Mouse (Mus musculus) intestine, embryonic 15.5 days (tissue): ENCODE measurements around the gene Atf7ip. TPM values are rescaled to one million over a fixed set of nuclear protein-coding genes. Genes with fewer than 3 reads are reported as not detected.

Experiments
- ATAC-seq: fragments of 200-750 bp; cut with Nextera tagmentation; 2 replicates; pipeline ENCODE4 v1.8.0; 2017; ENCODE audit warnings: moderate TSS enrichment, moderate library complexity
- H3K27ac ChIP-seq: fragments of 300-500 bp; sonication (generic); 2 replicates; pipeline ENCODE4 v1.5.1; 2015; ENCODE audit warnings: mild to moderate bottlenecking, inconsistent platforms
- H3K27me3 ChIP-seq: fragments of 300-500 bp; sonication (generic); replicated peaks from 2 replicates; pipeline ENCODE4 v1.6.1; 2015; ENCODE audit warnings: inconsistent platforms
- H3K36me3 ChIP-seq: fragments of 300-500 bp; sonication (generic); 2 replicates; pipeline ENCODE4 v1.6.1; 2015; ENCODE audit warnings: inconsistent platforms
- H3K4me1 ChIP-seq: fragments of 300-500 bp; sonication (generic); replicated peaks from 2 replicates; pipeline ENCODE4 v1.6.1; 2015; ENCODE audit warnings: inconsistent platforms
- H3K4me2 ChIP-seq: fragments of 300-500 bp; sonication (generic); replicated peaks from 2 replicates; pipeline ENCODE4 v1.6.1; 2015; ENCODE audit warnings: mild to moderate bottlenecking, inconsistent platforms
- H3K4me3 ChIP-seq: fragments of 300-500 bp; sonication (generic); replicated peaks from 2 replicates; pipeline ENCODE4 v1.5.1; 2015; ENCODE audit warnings: inconsistent platforms
- H3K9ac ChIP-seq: fragments of 300-500 bp; sonication (generic); 2 replicates; pipeline ENCODE4 v1.6.1; 2015; ENCODE audit warnings: inconsistent platforms
- H3K9me3 ChIP-seq: fragments of 300-500 bp; sonication (generic); 2 replicates; pipeline ENCODE4 v1.6.1; 2016; ENCODE audit warnings: inconsistent platforms
- WGBS: fragments of 180-500 bp; shearing (Covaris S2); methylation state at CpG from one replicate; pipeline ENCODE4 v1.1.7; 2015; 5-methylcytosine and 5-hydroxymethylcytosine counted together
- polyA plus RNA-seq: library from polyadenylated mRNA; unstranded; fragments of >200 nt; fragmentation: Nextera tagmentation; extraction: Ambion mirVana; gene quantifications from 2 replicates; pipeline ENCODE4 v1.2.1, GENCODE M21; 2015

Atf7ip gene
- polyA plus RNA-seq, 1 experiment from 2014 or later = 24.1 TPM

DNA sequence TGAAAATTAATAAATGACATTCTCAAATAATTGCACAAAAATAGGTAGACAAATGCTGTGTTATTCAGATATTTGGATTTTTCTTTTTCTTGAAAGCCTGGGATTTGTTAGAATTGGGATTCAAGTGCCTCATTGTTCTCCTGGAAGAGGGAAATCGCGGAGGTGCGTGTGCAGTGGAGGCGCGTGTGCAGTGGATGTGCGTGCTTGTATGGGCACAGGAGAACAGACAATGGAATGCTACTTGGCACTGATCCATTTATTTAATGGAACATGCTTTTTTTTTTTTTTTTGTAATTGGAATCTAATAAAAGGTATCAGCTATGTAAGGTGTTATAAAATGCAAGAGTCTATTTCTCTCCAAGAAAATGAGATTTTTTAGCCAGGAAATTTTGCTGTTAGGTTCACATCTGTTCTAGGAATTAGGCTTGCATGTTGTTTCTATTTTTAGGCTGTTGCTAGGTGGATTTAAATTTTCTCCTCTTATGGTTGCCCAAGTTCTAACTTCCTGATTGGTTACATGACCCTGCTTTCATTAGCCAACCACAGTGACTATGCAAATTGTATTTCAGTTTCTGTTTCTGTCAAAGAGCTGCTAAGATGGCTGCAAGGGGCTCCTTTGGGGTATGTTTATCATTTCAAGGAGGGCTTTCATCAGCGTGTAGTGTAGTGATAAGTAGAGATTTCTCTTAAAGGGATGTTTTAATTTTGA is 44.8 kb downstream of the Atf7ip start:
- no peak overlapping the region for H3K4me2 ChIP-seq
- no peak overlapping the region for H3K9ac ChIP-seq
- no peaks in the 10 kb centered on the region for H3K36me3 ChIP-seq
- no peak overlapping the region for H3K4me3 ChIP-seq
- 67% methylated on average over 7 of the region's 7 CpGs for WGBS
- H3K9me3 ChIP-seq = no peaks in the 10 kb centered on the region
- ATAC-seq = 0 out of 2 replicates have a peak, but pooled peaks have one; percentile 10
- no peak overlapping the region for H3K27ac ChIP-seq
- H3K4me1 ChIP-seq = 0 out of 2 replicates have a peak, but pooled peaks cover 4% of the 10 kb centered on the region
- H3K27me3 ChIP-seq = no peaks in the 10 kb centered on the region

DNA sequence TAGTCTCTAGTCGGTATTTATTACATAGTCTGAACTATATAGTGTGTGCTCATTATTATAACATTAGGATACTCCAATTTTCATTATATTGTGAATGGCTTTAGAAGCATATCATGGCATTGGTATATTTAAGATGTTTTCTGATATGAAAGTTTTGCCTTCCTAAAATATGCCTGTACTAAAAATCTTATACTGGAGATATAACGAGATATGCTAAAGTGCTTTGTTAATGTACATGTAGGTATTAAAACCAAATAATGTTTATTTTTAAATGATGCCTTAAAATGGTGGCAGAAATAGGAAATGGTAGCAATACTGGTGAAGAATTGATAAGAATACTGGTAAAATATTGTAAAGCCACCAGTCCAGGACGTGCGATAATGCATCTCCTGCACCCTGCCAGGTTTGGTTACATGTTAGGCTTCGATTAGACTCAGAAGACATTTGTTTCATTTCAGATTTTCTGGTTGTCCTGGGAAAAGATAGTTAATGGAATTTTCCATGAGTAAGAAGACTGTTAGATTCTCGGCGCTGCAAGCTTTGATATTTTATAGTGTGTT is 45.7 kb downstream of the Atf7ip start:
- H3K36me3 ChIP-seq = no peaks in the 10 kb centered on the region
- WGBS = 83% methylated on average over 7 of the region's 7 CpGs
- H3K9ac ChIP-seq = no peak overlapping the region
- H3K4me1 ChIP-seq = 0 out of 2 replicates have a peak, but pooled peaks cover 4% of the 10 kb centered on the region
- no peak overlapping the region for H3K4me3 ChIP-seq
- H3K4me2 ChIP-seq = no peak overlapping the region
- H3K27me3 ChIP-seq = no peaks in the 10 kb centered on the region
- no peak for ATAC-seq
- no peaks in the 10 kb centered on the region for H3K9me3 ChIP-seq
- no peak overlapping the region for H3K27ac ChIP-seq

DNA sequence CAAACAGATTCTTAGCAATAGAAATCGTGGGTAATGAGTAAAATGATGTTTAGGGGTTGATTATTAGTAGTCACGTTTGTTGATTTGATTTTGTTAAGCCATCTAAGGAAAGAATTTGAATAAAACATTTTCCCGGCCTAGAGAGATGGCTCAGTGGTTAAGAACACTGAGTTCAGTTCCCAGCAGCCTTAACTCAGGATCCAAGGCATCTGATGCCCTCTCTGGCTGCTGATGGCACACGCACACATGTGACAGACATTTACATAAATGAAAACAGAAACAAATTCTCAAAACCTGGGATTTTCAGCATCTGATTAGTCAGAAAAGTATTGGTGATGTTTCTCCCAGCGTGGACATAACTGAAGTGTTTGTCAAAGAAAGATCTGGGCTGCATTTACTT is 47.2 kb downstream of the Atf7ip start:
- Histone ChIP-seq H3K9ac (no peak overlapping the region), H3K27me3 (no peaks in the 10 kb centered on the region), H3K4me2 (no peak overlapping the region), H3K4me3 (no peak overlapping the region), H3K27ac (0 out of 2 replicates have a peak overlapping the region, but pooled peaks have one; percentile 7), H3K9me3 (no peaks in the 10 kb centered on the region), H3K4me1 (0 out of 2 replicates have a peak, but pooled peaks cover 2% of the 10 kb centered on the region), H3K36me3 (no peaks in the 10 kb centered on the region)
- 78% methylated on average over 5 of the region's 5 CpGs for WGBS
- ATAC-seq = no peak

DNA sequence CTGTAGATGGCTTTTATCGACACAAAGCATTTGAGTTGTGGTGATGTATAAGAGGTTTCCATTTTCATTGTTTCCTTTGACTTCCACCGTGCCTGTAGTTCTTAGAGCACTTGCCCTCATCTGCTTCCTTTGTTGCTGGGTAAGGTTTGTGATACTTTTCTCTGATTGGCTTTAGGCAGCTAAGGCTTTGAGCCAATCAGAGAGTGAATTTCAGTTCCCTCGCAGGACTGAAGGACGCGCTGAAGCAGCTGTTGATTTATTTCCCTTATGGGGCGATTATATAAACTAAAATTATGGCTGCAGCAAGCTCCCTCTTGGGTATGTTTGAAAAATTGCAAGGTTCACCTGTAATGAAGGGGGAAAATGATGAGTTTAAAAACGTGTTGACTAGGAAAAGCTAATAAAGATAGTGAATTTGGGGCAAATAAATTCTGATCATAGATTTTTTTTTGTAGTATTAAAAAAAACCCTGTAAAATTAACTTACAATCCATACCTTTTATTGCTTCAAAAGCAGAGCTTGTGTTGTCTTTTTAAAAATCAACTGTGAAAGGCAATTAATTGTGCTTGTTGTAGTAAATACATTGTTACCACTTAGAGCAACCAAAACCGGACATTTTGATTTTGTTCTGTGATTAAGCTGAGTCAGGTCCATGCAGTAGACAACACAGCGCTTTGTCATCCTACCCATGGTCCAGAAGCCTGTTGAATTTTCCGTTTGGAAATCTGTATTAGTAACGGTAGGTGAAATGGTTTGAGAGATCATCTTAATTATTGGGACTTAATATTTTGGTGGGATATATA is 48.0 kb downstream of the Atf7ip start:
- H3K9me3 ChIP-seq = no peaks in the 10 kb centered on the region
- WGBS = 33% methylated on average over 11 of the region's 11 CpGs
- H3K4me2 ChIP-seq = peak overlapping the region; percentile 24; the same call in 1 of the 2 replicates
- 0 out of 2 replicates have a peak overlapping the region, but pooled peaks have one; percentile 22 for H3K27ac ChIP-seq
- H3K9ac ChIP-seq = no peak overlapping the region
- 0 out of 2 replicates have a peak, but pooled peaks cover 2% of the 10 kb centered on the region for H3K4me1 ChIP-seq
- no peaks in the 10 kb centered on the region for H3K36me3 ChIP-seq
- H3K27me3 ChIP-seq = no peaks in the 10 kb centered on the region
- no peak overlapping the region for H3K4me3 ChIP-seq
- peak; percentile 79 for ATAC-seq

DNA sequence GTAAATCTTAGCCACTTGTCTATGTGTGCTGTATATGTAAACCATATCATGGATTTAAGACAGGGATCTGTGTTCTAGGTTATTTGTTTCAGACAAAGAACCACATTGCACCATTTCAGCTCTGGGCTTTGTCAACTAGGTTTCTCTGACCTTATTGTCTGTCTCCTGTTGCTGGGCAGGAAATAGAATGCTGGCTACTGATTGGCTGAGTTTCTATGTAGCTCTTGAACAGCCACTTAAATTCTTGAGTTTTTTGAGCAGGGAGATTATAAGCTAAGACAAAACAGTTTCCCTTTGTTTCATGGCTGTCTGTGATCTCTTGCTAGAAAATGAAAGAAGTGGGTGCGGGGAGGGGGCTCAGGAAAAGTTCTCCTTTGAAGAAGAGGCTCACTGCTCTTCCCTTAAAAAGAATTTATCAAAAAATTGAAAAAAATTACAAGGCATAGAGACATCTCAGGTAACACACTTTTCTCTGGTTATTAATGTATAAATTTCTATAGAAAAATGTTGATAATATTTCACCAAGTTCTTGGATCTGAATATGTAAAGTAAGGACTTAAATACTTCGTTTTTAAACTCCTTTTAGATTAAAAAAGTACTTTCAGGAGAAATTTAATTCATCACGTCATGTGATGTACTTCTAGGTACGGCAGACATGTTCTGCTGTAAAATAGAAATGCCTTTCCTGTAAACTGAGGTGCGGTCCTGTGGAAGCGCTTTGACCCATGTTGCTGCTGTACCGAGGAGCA is 49.0 kb downstream of the Atf7ip start:
- 82% methylated on average over 7 of the region's 7 CpGs for WGBS
- Histone ChIP-seq H3K4me2 (no peak overlapping the region), H3K9me3 (no peaks in the 10 kb centered on the region), H3K9ac (no peak overlapping the region), H3K27me3 (no peaks in the 10 kb centered on the region), H3K36me3 (0 out of 2 replicates have a peak, but pooled peaks cover 4% of the 10 kb centered on the region), H3K4me3 (no peak overlapping the region), H3K27ac (no peak overlapping the region), H3K4me1 (0 out of 2 replicates have a peak, but pooled peaks cover 2% of the 10 kb centered on the region)
- no peak for ATAC-seq

DNA sequence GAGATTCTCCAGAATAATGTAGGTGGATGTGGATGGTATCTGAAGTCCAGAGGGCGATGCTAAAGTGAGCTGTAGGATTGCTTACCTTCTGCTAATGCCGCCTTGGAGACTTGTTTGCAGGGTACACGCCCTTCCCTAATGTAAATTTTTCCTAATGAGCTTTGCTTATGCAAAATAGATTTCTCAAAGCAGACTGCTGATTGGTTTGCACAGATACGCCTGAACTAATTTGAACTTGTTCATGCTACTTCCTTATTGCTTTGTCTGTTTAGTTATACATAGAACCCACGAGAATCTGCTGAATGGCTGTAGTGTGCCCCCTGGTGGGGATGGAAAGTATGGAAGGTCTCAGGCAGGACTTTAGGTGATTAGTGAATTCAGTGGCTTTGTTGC is 49.6 kb downstream of the Atf7ip start:
- Histone ChIP-seq H3K36me3 (peaks cover 9% of the 10 kb centered on the region), H3K9me3 (no peaks in the 10 kb centered on the region), H3K27ac (no peak overlapping the region), H3K9ac (no peak overlapping the region), H3K4me3 (no peak overlapping the region), H3K4me1 (0 out of 2 replicates have a peak, but pooled peaks cover 2% of the 10 kb centered on the region), H3K4me2 (no peak overlapping the region), H3K27me3 (no peaks in the 10 kb centered on the region)
- ATAC-seq = peak; percentile 32; the same call in 1 of the 2 replicates
- 64% methylated on average over 5 of the region's 5 CpGs for whole genome bisulfite sequencing

DNA sequence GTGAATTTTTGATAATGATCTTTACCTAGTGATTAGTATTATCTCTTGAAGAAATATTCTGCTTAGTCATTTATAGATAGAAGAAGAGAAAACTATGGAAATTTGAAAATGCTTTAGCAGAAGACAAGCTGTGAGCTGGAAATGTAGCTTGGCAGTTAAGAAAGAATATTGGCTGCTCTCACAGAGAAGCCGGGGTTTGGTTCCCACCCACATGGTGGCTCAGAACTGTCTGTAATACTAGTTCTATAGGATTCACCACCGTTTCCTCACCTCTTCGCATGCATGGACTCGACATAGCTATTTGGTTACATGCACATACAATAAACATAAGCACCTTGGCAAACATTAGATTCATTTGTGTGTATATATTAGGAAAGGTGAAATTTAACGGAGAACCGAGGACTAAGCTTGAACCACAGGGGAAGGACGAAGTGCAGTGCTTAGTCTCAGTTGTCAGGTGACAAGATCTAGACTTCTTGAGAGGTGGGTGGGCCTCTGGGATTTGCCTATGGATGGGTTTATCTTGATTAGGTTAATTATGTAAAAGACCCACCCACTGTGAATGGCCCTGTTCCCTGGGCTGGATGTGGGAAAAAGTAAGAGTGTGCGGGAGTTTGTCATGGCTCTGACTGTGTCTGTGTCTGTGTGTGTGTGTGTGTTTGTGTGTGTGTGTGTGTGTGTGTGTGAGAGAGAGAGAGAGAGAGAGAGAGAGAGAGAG is 52.5 kb downstream of the Atf7ip start:
- Histone ChIP-seq H3K9me3 (no peaks in the 10 kb centered on the region), H3K4me2 (no peak overlapping the region), H3K27ac (no peak overlapping the region), H3K27me3 (no peaks in the 10 kb centered on the region), H3K4me3 (no peak overlapping the region), H3K9ac (no peak overlapping the region), H3K36me3 (peaks cover 24% of the 10 kb centered on the region), H3K4me1 (0 out of 2 replicates have a peak, but pooled peaks cover 2% of the 10 kb centered on the region)
- ATAC-seq = no peak
- 87% methylated on average over 8 of the region's 8 CpGs for WGBS

DNA sequence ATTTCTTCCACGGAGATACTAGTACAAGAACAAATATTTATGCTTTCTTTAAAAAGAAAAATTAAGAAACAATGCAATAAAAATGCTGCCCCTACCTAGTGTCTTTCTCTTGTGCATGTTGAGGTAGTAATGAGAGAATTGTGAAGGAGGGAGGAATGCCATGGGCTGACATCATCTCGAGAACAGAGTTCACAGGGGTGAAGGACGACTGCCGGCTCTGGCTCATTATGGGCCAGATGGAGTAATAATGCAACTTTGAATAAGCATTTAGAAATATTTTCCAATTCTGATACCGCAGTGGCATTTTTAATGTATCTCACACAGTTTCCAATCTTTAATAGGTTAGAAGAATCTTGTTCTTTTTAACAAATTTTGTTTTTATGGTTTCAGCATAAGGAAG is 60.0 kb downstream of the Atf7ip start:
- no peaks in the 10 kb centered on the region for H3K9me3 ChIP-seq
- ATAC-seq = no peak
- H3K9ac ChIP-seq = no peak overlapping the region
- H3K4me1 ChIP-seq = no peaks in the 10 kb centered on the region
- H3K27ac ChIP-seq = no peak overlapping the region
- H3K4me2 ChIP-seq = no peak overlapping the region
- H3K36me3 ChIP-seq = peaks cover 39% of the 10 kb centered on the region
- WGBS = 82% methylated on average over 5 of the region's 5 CpGs
- no peak overlapping the region for H3K4me3 ChIP-seq
- no peaks in the 10 kb centered on the region for H3K27me3 ChIP-seq

DNA sequence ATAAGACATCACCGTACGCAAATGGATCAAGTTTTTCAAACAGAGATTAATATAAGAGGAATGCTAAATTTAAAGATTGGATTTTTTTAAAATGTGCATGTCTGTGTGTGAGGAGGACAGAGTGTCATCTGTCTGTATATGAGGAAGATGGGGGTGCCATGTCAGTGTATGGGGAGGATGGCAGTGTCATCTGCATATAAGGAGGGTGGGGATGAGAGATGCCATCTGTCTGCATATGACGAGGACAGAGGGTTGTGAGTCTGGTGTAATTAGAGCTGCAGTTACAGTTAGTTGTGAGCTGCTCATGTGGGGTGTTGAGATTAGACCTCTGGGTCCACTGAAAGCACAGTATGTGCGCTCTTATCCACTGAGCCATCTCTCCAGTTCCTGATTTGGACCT is 84.8 kb downstream of the Atf7ip start:
- Histone ChIP-seq H3K4me1 (no peaks in the 10 kb centered on the region), H3K27me3 (no peaks in the 10 kb centered on the region), H3K9me3 (no peaks in the 10 kb centered on the region), H3K27ac (no peak overlapping the region), H3K4me2 (no peak overlapping the region), H3K9ac (no peak overlapping the region), H3K36me3 (peaks cover 19% of the 10 kb centered on the region), H3K4me3 (no peak overlapping the region)
- WGBS = 87% methylated on average over 4 of the region's 4 CpGs
- ATAC-seq = no peak

DNA sequence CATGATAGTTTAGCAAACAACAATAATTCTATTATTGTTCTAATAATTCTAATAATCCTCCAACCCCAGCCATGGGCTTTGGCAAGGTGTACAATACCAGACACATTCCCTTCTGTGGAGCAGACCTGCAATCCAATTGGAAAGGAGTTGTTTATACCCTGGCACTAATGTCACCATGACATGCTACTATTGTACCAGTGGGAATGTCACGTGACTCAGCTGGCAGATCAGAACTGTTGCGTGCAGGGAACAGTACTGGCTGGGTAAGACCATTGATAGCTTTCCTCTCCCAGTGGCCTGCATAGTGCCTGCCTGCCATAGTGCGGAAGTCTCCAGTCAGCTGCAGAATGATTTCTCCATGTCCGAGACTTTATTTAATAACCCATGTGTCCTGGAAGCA is 88.6 kb downstream of the Atf7ip start:
- Histone ChIP-seq H3K4me3 (no peak overlapping the region), H3K36me3 (peaks cover 17% of the 10 kb centered on the region), H3K9me3 (no peaks in the 10 kb centered on the region), H3K9ac (no peak overlapping the region), H3K4me1 (no peaks in the 10 kb centered on the region), H3K27ac (no peak overlapping the region), H3K27me3 (no peaks in the 10 kb centered on the region), H3K4me2 (no peak overlapping the region)
- 88% methylated on average over 4 of the region's 4 CpGs for WGBS
- ATAC-seq = no peak

DNA sequence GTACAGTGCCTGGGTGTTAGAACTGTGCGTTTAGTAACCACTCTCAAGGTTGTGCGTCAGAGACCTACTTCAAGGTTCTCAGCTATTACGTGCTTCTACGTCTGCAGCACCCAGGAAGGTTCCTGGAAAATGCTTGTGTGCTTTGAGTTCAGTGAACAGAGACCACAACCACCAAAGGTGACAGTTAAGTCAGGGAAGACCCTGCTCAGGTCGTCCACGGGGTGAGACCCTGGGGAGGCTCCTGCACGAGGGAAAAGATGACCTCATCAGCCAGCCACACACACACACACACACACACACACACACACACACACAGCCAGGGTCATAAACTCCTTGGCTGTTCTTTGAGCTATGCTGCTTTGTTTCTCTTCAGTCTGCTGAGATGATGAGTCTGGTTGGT is 96.6 kb downstream of the Atf7ip start:
- Histone ChIP-seq H3K9ac (no peak overlapping the region), H3K4me2 (no peak overlapping the region), H3K9me3 (no peaks in the 10 kb centered on the region), H3K4me1 (no peaks in the 10 kb centered on the region), H3K4me3 (no peak overlapping the region), H3K36me3 (peaks cover 37% of the 10 kb centered on the region), H3K27me3 (no peaks in the 10 kb centered on the region), H3K27ac (no peak overlapping the region)
- ATAC-seq = no peak
- WGBS = 76% methylated on average over 7 of the region's 7 CpGs
